Mouse (Mus musculus) hindbrain, embryonic 10.5 days (tissue): ENCODE data around the gene S1pr3. TPM values are rescaled to one million over a fixed set of nuclear protein-coding genes. Genes with fewer than 3 reads are reported as not detected.

Experiments
- DNase-seq: peaks from one replicate; pipeline ENCODE4 v3.0.0-alpha.2; 2017; ENCODE audit warnings: low spot score
- H3K27ac ChIP-seq: fragments of 300-500 bp; sonication (generic); 2 replicates; pipeline ENCODE4 v1.5.1; 2016; ENCODE audit warnings: mild to moderate bottlenecking, moderate library complexity
- H3K27me3 ChIP-seq: fragments of 300-500 bp; sonication (generic); 2 replicates; pipeline ENCODE4 v1.6.1; 2016; ENCODE audit warnings: mild to moderate bottlenecking; ENCODE audit not compliant: poor library complexity, insufficient read depth, severe bottlenecking
- H3K36me3 ChIP-seq: fragments of 300-500 bp; sonication (generic); 2 replicates; pipeline ENCODE4 v1.6.1; 2016; ENCODE audit warnings: mild to moderate bottlenecking, moderate library complexity
- H3K4me1 ChIP-seq: fragments of 300-500 bp; sonication (generic); replicated peaks from 2 replicates; pipeline ENCODE4 v1.6.1; 2016; ENCODE audit warnings: mild to moderate bottlenecking
- H3K4me3 ChIP-seq: fragments of 300-500 bp; sonication (generic); 2 replicates; pipeline ENCODE4 v1.5.1; 2016; ENCODE audit warnings: mild to moderate bottlenecking, moderate library complexity
- H3K9me3 ChIP-seq: fragments of 300-500 bp; sonication (generic); 2 replicates; pipeline ENCODE4 v1.6.1; 2016; ENCODE audit warnings: mild to moderate bottlenecking, moderate library complexity
- WGBS: fragments of 180-500 bp; shearing (Covaris S2); methylation state at CpG from one replicate; pipeline ENCODE4 v1.1.7; 2016; 5-methylcytosine and 5-hydroxymethylcytosine counted together
- polyA plus RNA-seq: library from polyadenylated mRNA; unstranded; fragments of >200 nt; fragmentation: Nextera tagmentation; extraction: Ambion mirVana; gene quantifications from 2 replicates; pipeline ENCODE4 v1.2.1, GENCODE M21; 2016

The S1pr3 gene
- polyA plus RNA-seq, 1 experiment from 2014 or later: 48.0 TPM

DNA sequence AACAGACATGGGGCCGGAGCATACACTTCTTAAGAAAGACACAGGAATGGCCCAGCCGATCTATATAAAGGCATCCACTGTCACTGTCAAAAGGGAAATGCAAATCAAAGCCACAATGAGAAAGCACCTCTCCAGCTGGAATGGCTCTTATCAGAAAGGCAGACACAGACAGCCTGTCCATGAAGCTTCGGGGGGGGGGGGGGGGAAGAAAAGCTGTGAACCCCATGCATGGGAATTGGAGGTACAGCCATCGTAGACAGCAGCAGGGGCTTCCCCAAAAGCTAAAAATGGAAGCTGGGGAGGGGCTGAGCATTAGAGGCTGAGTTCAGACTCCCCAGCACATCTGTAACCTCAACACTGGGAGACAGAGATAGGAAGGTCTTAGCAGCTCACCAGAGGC, 20.5 kb upstream of the S1pr3 start:
- peaks cover 29% of the 10 kb centered on the region for H3K4me1 ChIP-seq
- peaks cover under 1% of the 10 kb centered on the region; the same call in 1 of the 2 replicates for H3K9me3 ChIP-seq
- H3K36me3 ChIP-seq: no peaks in the 10 kb centered on the region
- no peak for DNase-seq
- no peaks in the 10 kb centered on the region for H3K27me3 ChIP-seq
- no peak overlapping the region for H3K4me3 ChIP-seq
- WGBS: 58% methylated on average over 4 of the region's 4 CpGs
- H3K27ac ChIP-seq: peak overlapping the region; percentile 40; the same call in 1 of the 2 replicates

DNA sequence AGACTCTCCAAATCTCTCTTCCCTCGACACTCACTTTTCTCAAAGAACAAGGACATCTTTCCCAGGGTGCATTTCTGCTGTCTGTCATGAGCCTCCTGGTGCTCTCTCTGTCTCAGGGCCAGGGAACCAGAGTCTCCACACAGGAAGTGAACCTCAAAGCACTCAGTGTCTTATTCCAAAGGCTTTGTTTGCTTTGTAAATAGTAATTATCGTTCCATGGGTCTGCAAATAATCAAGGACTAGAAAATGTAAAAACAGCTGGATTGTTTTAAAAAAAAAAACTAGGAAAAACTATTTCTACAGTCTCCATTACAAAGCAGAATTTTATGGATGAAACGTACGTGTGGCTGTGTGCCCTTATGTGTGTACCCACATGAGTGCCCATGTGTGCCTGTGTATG, 18.0 kb upstream of the S1pr3 start:
- Histone ChIP-seq H3K4me1 (peaks cover 26% of the 10 kb centered on the region), H3K27me3 (no peaks in the 10 kb centered on the region), H3K36me3 (0 out of 2 replicates have a peak, but pooled peaks cover 3% of the 10 kb centered on the region), H3K9me3 (peaks cover 7% of the 10 kb centered on the region; the same call in 1 of the 2 replicates), H3K4me3 (no peak overlapping the region), H3K27ac (no peak overlapping the region)
- DNase-seq: no peak
- WGBS: 68% methylated on average over 4 of the region's 4 CpGs

DNA sequence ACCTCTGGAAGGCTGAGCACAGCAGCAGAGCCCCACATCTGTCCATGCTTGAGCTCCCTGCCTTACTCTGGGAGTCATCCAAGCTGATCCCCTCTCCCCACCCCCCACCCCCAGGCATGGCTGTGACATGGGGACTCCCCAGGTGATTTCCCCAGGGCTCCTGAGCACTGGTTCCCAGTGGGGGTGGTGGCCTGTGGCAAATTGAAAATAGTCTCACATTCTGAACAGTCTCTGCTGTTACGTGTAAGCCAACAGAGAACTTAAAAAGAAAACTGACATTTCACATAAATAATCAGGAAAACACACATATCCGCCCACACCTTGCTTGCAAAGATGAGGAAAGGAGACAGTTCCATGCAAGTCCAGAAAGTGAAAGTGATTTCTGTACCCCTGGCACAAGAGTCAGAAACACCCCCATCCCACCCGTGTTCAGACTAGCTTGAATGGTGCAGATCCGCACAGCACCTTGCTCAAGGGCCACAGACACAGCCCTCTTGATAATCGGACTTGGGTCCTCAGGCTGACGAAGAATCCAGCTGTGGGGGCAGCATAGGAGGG, 17.0 kb upstream of the S1pr3 start:
- H3K27me3 ChIP-seq: no peaks in the 10 kb centered on the region
- peaks cover 10% of the 10 kb centered on the region; the same call in 1 of the 2 replicates for H3K9me3 ChIP-seq
- 90% methylated on average over 6 of the region's 6 CpGs for WGBS
- H3K36me3 ChIP-seq: 0 out of 2 replicates have a peak, but pooled peaks cover 3% of the 10 kb centered on the region
- DNase-seq: no peak
- no peak overlapping the region for H3K4me3 ChIP-seq
- H3K27ac ChIP-seq: peak overlapping the region; percentile 17; the same call in 1 of the 2 replicates
- peaks cover 22% of the 10 kb centered on the region for H3K4me1 ChIP-seq

DNA sequence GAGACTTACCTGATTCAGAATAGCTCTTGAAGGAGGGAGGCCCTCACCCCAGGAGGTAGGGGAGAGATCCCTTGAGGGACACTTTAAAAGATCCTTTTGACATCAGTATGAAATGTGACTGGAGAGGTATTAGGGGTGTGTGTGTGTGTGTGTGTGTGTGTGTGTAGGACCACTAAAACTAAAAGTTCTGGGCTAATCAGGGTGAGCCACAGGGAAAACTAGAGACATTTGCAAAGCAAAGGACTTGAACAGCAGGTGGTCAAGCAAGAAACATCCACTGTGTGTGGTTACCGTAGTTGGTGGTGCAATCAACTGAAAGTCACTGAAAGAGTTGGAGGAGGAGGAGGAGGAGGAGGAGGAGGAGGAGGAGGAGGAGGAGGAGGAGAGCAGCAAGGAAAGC, 16.2 kb upstream of the S1pr3 start:
- Histone ChIP-seq H3K9me3 (peaks cover 10% of the 10 kb centered on the region; the same call in 1 of the 2 replicates), H3K27me3 (no peaks in the 10 kb centered on the region), H3K27ac (no peak overlapping the region), H3K4me1 (peaks cover 22% of the 10 kb centered on the region), H3K36me3 (0 out of 2 replicates have a peak, but pooled peaks cover 3% of the 10 kb centered on the region), H3K4me3 (no peak overlapping the region)
- DNase-seq: no peak
- 71% methylated on average over 1 of the region's 1 CpGs for WGBS

DNA sequence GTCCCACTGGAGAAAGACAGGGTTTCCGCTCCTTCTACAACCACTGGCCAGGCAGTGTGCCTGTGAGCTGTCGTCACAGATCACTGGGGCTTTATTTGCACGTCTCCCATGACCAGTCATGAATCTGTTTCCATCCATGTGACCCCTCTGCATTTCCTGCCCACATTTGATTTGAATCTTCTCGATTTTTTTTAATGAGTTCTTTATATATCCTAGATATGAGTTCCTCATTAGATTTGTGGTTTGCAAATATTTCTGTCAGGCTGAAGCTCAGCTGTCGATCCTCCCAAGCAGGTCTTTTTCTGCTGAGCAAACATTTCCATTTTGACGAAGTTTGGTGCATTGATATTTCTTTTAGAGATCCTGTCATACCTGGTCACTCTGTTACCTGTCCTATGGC, 10.6 kb upstream of the S1pr3 start:
- 80% methylated on average over 6 of the region's 6 CpGs for WGBS
- Histone ChIP-seq H3K4me3 (no peak overlapping the region), H3K4me1 (peaks cover 17% of the 10 kb centered on the region), H3K36me3 (0 out of 2 replicates have a peak, but pooled peaks cover 3% of the 10 kb centered on the region), H3K27me3 (no peaks in the 10 kb centered on the region; the same call in 1 of the 2 replicates), H3K9me3 (peaks cover 10% of the 10 kb centered on the region; the same call in 1 of the 2 replicates), H3K27ac (no peak overlapping the region)
- no peak for DNase-seq

DNA sequence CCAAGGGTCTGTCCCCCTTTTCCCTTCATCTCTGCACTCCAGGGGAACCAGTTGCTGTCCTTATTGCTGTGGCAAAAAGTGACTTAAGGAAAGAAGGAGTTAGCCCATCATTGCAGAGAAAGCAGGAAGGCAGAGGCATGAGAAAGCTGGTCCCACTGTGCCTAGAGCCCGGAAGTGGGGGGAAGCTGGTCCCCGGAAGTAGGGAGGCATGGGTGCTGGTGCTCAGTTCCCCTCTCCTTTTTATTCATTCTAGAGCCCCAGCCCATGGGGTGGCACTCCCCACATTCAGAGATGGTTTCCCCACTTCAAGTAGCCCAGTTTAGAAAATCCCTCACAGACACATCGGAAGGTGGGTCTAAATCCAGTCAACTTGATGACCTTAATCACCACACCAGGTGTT, 8.9 kb upstream of the S1pr3 start:
- H3K27me3 ChIP-seq: no peaks in the 10 kb centered on the region; the same call in 1 of the 2 replicates
- no peak overlapping the region for H3K4me3 ChIP-seq

DNA sequence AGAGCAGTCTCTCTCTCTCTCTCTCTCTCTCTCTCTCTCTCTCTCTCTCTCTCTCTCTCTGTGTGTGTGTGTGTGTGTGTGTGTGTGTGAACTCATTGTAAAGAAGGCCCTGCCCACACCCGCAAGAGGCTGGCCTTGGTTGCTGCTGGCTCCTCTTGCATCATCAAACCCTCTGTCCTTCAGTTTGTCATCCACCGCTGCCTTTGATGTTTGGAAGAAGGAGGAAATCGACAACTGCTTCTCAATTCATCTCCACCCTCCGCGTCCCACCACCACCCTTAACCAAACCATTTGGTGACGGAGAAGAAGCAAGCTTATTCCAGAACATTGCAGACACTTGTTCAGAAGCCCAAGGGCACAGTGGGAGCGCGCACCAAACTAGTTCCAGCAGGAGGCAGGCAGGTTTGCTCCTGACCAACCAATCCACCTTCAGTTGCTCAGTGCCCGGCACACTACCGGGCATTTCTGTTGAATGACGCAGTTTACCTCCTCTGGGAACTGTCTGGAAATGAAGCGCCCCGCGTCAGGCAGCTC, 8.2 kb upstream of the S1pr3 start:
- Histone ChIP-seq H3K9me3 (peaks cover 5% of the 10 kb centered on the region; the same call in 1 of the 2 replicates), H3K36me3 (no peaks in the 10 kb centered on the region), H3K27me3 (no peaks in the 10 kb centered on the region; the same call in 1 of the 2 replicates), H3K27ac (peak overlapping the region; percentile 84), H3K4me1 (peaks cover 17% of the 10 kb centered on the region), H3K4me3 (peak overlapping the region; percentile 54)
- DNase-seq: peak; percentile 33
- 32% methylated on average over 14 of the region's 14 CpGs for WGBS

More for the DNA sequence above, 8.9 kb upstream of the S1pr3 start:
- Histone ChIP-seq H3K9me3 (peaks cover 10% of the 10 kb centered on the region; the same call in 1 of the 2 replicates), H3K27ac (no peak overlapping the region), H3K36me3 (0 out of 2 replicates have a peak, but pooled peaks cover 3% of the 10 kb centered on the region), H3K4me1 (peaks cover 17% of the 10 kb centered on the region)
- DNase-seq: no peak
- whole genome bisulfite sequencing: 94% methylated on average over 3 of the region's 3 CpGs

DNA sequence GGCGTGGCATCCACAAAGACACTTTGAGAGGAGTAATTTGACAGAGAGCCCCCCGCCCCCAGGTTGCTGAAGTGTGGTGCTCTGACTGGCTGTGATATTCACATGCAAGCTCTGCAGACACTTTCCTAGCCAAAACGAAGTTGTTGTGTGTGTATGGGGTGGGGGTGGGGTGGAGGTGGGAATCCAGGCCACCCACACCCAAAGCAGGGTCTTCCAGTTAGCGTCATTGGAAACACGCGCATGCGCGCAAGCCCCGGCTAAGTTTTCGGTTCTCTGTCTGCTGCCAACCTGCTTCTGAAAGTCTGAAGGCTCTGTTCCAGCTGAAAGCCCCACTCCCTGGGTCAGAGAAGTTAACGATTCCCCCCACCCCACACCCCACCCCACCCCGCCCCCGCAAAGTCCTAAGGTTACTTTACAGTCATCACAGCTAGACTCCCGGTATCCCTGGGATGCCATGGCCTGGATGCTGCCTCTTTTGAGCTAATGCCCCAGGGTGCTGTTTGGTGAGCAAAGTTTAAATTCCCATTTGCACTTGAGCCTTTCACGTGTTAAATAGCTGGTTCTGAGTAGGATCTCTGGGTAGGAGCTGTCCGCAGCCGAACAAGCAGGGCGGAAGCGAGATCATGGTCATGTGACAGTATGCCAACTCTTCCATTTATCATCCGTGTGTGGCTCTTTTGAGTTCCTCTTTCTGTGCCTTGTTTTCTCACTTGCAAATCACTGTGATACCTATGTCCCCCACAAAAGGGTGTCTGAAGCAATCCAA, 7.5 kb upstream of the S1pr3 start:
- H3K36me3 ChIP-seq: no peaks in the 10 kb centered on the region
- H3K27me3 ChIP-seq: no peaks in the 10 kb centered on the region; the same call in 1 of the 2 replicates
- DNase-seq: peak; percentile 68
- H3K4me3 ChIP-seq: peak overlapping the region; percentile 54
- 10% methylated on average over 20 of the region's 20 CpGs for WGBS
- H3K9me3 ChIP-seq: no peaks in the 10 kb centered on the region
- peak overlapping the region; percentile 84 for H3K27ac ChIP-seq
- H3K4me1 ChIP-seq: peaks cover 17% of the 10 kb centered on the region

DNA sequence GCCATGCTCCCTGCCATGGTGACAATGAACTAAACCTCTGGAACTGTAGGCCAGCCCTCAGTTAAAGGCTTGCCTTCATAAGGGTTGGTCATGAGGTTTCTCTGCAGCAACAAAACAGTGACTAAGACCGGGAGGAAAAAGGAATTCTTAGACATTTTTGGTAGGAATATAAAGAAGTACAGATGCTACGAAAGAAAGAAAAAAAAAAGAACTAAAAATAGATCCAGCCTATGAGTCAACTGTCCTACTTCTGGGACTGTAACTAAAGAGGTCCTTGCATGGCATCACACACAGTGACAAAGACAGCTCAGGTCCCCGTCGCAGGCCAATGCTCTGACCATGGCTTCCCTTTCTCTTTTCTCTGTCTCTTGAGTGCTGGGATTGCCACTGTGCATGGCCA, 3.9 kb upstream of the S1pr3 start:
- WGBS: 94% methylated on average over 4 of the region's 4 CpGs
- Histone ChIP-seq H3K27me3 (peaks cover 26% of the 10 kb centered on the region), H3K36me3 (no peaks in the 10 kb centered on the region), H3K9me3 (no peaks in the 10 kb centered on the region), H3K4me3 (no peak overlapping the region), H3K4me1 (peaks cover 49% of the 10 kb centered on the region), H3K27ac (no peak overlapping the region)
- DNase-seq: no peak

DNA sequence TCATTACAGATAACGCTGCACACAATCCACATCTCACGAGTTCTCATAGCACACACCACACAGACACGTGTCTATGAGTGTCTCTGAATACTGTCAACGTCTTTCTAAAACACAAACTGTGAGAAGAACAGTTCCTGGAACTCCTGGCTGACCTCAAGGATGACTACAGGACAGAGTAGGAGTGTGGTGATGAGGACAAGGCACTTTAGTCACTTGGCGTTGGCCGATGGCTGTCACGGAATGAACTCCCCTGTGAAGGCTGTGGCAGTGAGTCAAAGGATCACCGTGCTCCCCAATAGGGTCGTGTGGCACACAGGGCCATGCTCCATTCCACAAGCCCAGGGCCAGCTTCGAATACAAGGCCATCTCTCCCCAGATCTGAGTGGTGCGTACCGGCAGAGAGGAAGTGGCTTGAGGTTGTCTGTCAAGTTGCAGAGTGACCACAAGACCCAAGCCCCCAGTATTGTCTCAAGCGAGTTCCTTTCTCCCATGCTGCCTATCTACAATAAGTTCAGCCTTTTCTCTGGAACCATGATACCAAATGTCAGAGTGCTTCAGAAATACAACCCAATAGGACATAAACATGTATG, 2.6 kb upstream of the S1pr3 start:
- WGBS: 93% methylated on average over 13 of the region's 13 CpGs
- no peak overlapping the region for H3K27ac ChIP-seq
- DNase-seq: no peak
- H3K27me3 ChIP-seq: peaks cover 39% of the 10 kb centered on the region
- H3K4me3 ChIP-seq: no peak overlapping the region
- peaks cover 42% of the 10 kb centered on the region for H3K4me1 ChIP-seq
- H3K9me3 ChIP-seq: no peaks in the 10 kb centered on the region
- H3K36me3 ChIP-seq: no peaks in the 10 kb centered on the region

DNA sequence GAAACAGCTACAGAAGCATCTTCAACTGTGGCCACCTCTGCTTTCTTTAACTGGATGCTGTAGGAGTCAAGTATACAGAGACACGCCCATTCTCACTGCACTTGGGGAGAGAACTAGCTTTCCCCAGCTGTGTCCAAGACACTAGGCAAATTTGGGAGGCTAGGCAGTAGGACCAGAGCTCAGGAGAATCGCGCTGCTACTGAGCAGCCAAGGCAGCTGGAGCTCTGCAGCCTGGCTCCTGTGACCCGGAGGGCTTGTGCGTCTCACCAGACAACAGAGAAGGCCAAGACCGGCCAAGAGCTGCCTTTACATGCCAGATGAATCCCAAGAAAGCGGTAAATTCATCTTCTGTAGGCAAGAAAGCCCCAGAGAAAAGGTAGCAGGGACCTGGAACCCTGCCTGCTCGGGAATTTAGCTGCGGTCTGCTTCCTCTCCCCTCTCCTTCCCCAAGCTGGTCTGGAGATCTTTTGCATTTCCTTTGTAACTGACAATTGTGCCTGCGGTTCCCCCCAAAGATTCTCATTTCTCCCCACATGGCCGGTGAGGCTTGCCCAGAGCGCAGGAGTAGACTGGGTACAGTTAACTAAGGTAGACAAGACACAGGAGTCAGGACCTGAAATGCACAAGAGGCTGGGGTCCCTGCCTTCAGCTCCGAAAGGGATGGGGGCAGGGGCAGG, 760 bp upstream of the S1pr3 start:
- no peak for DNase-seq
- H3K27ac ChIP-seq: peak overlapping the region; percentile 69
- peaks cover 35% of the 10 kb centered on the region for H3K4me1 ChIP-seq
- H3K36me3 ChIP-seq: no peaks in the 10 kb centered on the region
- peaks cover 40% of the 10 kb centered on the region for H3K27me3 ChIP-seq
- H3K4me3 ChIP-seq: peak overlapping the region; percentile 53
- H3K9me3 ChIP-seq: no peaks in the 10 kb centered on the region
- 22% methylated on average over 13 of the region's 13 CpGs for WGBS

DNA sequence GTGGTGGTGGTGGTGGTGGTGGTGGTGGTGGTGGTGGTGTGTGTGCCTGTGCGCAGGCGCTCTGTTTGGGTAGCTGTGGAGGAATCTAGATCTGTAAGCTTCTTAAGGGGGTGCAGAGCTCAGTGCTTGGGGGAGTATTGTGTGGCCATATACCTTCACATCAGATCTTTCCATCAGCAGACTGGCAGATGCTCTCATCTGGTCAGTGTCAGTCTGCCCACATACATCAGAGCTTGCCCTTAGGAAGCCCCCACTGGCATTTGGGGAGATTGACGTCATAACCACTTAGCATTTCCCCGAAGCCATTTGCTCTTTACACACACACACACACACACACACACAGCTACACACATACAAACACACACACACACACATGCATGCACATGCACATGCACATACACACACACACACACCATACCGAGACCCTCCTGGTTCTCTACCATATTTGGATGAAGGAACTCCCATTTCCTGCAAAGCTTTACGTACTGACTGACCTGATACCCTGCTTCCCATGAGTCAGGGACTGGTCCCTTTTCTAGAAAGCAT, 1.6 kb downstream of the S1pr3 start:
- peaks cover 40% of the 10 kb centered on the region for H3K27me3 ChIP-seq
- 75% methylated on average over 6 of the region's 6 CpGs for WGBS
- peaks cover 13% of the 10 kb centered on the region for H3K36me3 ChIP-seq
- peak overlapping the region; percentile 53 for H3K4me3 ChIP-seq
- H3K9me3 ChIP-seq: peaks cover 6% of the 10 kb centered on the region
- DNase-seq: no peak
- peak overlapping the region; percentile 40; the same call in 1 of the 2 replicates for H3K27ac ChIP-seq
- peaks cover 40% of the 10 kb centered on the region for H3K4me1 ChIP-seq
